Mouse (Mus musculus) neural tube, embryonic 11.5 days (tissue): Measurements from ENCODE around the gene Hoxb9. TPM values are rescaled to one million over a fixed set of nuclear protein-coding genes. Genes with fewer than 3 reads are reported as not detected.

Source experiments
- ATAC-seq: fragments of 200-750 bp; cut with Nextera tagmentation; 2 replicates; pipeline ENCODE4 v1.8.0; 2017; ENCODE audit warnings: moderate number of reproducible peaks, mild to moderate bottlenecking, moderate TSS enrichment, moderate library complexity; ENCODE audit not compliant: insufficient read depth, low FRiP score, low TSS enrichment
- DNase-seq: peaks from one replicate; pipeline ENCODE4 v3.0.0-alpha.2; 2015; ENCODE audit warnings: low spot score
- H3K27ac ChIP-seq: fragments of 300-500 bp; sonication (generic); 2 replicates; pipeline ENCODE4 v1.5.1; 2014; ENCODE audit warnings: low read depth, mild to moderate bottlenecking, low read length
- H3K27me3 ChIP-seq: fragments of 300-500 bp; sonication (generic); 2 replicates; pipeline ENCODE4 v1.6.1; 2014; ENCODE audit warnings: mild to moderate bottlenecking, low read length, mixed read lengths; ENCODE audit not compliant: control insufficient read depth, insufficient read depth
- H3K36me3 ChIP-seq: fragments of 300-500 bp; sonication (generic); 2 replicates; pipeline ENCODE4 v1.6.1; 2014; ENCODE audit warnings: mild to moderate bottlenecking, low read length, moderate library complexity, mixed read lengths; ENCODE audit not compliant: control insufficient read depth, insufficient read depth
- H3K4me1 ChIP-seq: fragments of 300-500 bp; sonication (generic); 2 replicates; pipeline ENCODE4 v1.6.1; 2014; ENCODE audit warnings: low read length, mixed read lengths; ENCODE audit not compliant: control insufficient read depth, insufficient read depth
- H3K4me2 ChIP-seq: fragments of 300-500 bp; sonication (generic); 2 replicates; pipeline ENCODE4 v1.6.1; 2014; ENCODE audit warnings: low read depth, mild to moderate bottlenecking, moderate library complexity
- H3K4me3 ChIP-seq: fragments of 300-500 bp; sonication (generic); 2 replicates; pipeline ENCODE4 v1.5.1; 2014; ENCODE audit warnings: low read depth, low read length
- H3K9ac ChIP-seq: fragments of 300-500 bp; sonication (generic); 2 replicates; pipeline ENCODE4 v1.6.1; 2014; ENCODE audit warnings: mild to moderate bottlenecking, low read length
- H3K9me3 ChIP-seq: fragments of 300-500 bp; sonication (generic); 2 replicates; pipeline ENCODE4 v1.6.1; 2016; ENCODE audit warnings: low read length; ENCODE audit not compliant: control insufficient read depth
- WGBS: fragments of 180-500 bp; shearing (Covaris S2); extraction: QIAGEN DNeasy Blood & Tissue Kit; methylation state at CpG from one replicate; pipeline ENCODE4 v1.1.7; 2014; 5-methylcytosine and 5-hydroxymethylcytosine counted together
- polyA plus RNA-seq: library from polyadenylated mRNA; unstranded; fragments of >200 nt; fragmentation: Nextera tagmentation; extraction: Ambion mirVana; gene quantifications from 2 replicates; pipeline ENCODE4 v1.2.1, GENCODE M21; 2014

Hoxb9 gene
- polyA plus RNA-seq, 1 experiment from 2014 or later: 67.9 TPM

DNA sequence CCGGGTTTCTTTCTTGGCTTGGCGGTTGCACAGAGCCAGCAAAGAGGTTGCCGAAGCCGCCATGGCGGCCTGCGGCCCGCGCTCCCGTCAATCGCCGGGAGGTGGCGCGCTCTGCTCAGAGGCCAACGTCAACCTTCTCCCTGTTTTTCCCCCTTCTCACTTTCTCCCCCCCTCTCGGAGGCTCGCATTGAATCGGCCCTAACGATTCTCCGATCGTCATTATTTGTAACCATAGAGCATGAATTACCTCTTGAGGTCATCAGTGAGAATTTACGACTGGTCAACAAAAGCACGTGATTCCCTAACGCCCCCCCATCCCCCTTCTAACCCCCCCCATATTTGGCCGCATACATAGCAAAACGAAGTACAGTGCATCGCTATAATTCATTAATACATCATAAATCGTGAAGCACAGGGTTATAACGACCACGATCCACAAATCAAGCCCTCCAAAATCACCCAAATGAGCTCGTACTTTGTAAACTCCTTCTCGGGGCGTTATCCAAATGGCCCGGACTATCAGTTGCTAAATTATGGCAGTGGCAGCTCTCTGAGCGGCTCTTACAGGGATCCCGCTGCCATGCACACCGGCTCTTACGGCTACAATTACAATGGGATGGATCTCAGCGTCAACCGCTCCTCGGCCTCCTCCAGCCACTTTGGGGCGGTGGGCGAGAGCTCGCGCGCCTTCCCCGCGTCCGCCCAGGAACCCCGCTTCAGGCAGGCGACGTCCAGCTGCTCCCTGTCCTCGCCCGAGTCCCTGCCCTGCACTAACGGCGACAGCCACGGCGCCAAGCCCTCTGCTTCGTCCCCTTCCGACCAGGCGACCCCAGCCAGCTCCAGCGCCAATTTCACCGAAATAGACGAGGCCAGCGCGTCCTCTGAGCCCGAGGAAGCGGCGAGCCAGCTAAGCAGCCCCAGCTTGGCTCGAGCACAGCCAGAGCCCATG, 32.2 kb downstream of the Hoxb9 start, which contains the start of gene Hoxb5:
Gene Hoxb5 (plus strand): TSS at position 186 of the 949 bp plus-strand sequence.
- WGBS: under 1% methylated on average over 69 of the region's 69 CpGs

DNA sequence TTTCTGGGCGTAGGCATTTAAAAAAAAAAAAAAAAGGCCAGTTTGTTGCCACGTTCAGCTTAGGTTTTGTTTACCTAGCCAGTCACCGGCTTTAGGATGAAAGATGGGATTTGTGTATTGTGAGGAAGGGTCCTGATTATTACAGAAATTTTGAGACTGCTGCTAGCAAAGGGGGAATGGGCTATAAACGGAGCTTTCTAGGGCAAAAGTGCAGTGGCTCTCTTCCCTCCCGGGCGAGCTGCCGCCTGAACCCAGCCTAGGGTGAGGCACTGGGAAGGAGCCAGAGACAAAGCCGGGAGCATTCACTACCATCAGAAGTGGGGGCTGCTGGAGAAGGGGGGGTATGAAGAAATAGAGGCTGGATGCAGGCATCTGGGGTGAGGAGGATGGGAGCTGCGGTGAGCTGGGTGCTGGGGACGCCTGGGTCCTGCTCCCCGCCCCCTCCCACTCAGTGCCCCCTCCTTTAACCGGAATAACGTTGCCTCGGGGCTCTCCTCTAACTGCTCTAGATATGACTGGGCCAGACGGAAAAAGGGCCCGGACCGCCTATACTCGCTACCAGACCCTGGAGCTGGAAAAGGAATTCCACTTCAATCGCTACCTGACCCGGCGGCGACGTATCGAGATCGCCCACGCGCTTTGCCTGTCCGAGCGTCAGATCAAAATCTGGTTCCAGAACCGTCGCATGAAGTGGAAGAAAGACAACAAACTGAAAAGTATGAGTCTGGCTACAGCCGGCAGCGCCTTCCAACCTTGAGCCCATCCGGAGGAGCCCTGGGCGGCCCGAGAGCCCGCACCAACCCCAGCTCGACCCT, 33.3 kb downstream of the Hoxb9 start:
- Histone ChIP-seq H3K4me3 (peak overlapping the region; percentile 96), H3K9ac (peak overlapping the region; percentile 100), H3K27ac (peak overlapping the region; percentile 100), H3K4me1 (peaks cover 23% of the 10 kb centered on the region), H3K36me3 (no peaks in the 10 kb centered on the region; the same call in 1 of the 2 replicates), H3K9me3 (no peaks in the 10 kb centered on the region), H3K27me3 (0 out of 2 replicates have a peak, but pooled peaks cover 2% of the 10 kb centered on the region), H3K4me2 (peak overlapping the region; percentile 100)
- DNase-seq (no peak), ATAC-seq (no peak)
- 0% methylated on average over 38 of the region's 38 CpGs for WGBS

More for the DNA sequence above, 32.2 kb downstream of the Hoxb9 start, which contains the start of gene Hoxb5:
- ATAC-seq: peak; percentile 50
- Histone ChIP-seq H3K4me3 (peak within 1 kb of the TSS; percentile 96), H3K4me2 (peak within 1 kb of the TSS; percentile 100), H3K27ac (peak within 1 kb of the TSS; percentile 100), H3K36me3 (no peaks in the 10 kb centered on the region; the same call in 1 of the 2 replicates), H3K9me3 (no peaks in the 10 kb centered on the region), H3K27me3 (0 out of 2 replicates have a peak, but pooled peaks cover 2% of the 10 kb centered on the region), H3K4me1 (peaks cover 20% of the 10 kb centered on the region), H3K9ac (peak within 1 kb of the TSS; percentile 100)
- peak; percentile 94 for DNase-seq

DNA sequence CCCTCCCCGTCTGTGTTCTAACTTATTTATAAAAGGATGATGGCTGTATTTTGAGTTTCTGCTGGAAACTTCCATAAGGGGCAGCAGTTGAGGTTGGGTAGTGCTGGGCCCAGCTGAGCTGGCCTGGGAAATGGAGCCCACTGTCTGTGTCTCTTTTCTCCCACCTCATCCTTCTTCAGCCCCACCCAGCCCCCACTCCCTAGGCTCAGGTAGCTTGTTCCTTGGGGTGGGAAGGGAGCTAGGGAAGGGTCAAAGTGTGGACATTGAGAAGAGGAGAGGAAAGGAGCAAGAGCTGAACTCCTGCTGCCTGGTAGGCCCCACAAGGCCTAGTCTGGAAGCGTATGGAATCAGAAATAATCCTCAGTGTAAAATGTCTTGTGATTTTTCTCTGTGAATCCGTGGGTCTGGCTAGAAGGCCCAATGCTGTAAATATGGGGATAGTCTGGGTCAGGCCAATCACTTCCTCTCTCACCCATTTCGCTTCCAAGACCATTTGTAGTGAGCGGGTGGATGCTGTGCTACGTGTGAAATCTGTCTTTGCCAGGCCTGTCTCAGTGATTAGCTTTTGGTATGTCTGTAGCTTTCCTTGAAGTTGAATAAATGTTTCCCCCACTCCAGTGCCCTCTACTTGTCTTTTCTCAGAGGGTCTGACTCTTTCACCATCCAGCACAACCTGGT, 34.4 kb downstream of the Hoxb9 start:
- peak overlapping the region; percentile 100 for H3K9ac ChIP-seq
- no peaks in the 10 kb centered on the region; the same call in 1 of the 2 replicates for H3K36me3 ChIP-seq
- peak overlapping the region; percentile 100 for H3K27ac ChIP-seq
- peak overlapping the region; percentile 100 for H3K4me2 ChIP-seq
- peak overlapping the region; percentile 96 for H3K4me3 ChIP-seq
- no peaks in the 10 kb centered on the region for H3K9me3 ChIP-seq
- ATAC-seq (no peak), DNase-seq (no peak)
- H3K4me1 ChIP-seq: peaks cover 21% of the 10 kb centered on the region
- 17% methylated on average over 6 of the region's 6 CpGs for WGBS
- no peaks in the 10 kb centered on the region for H3K27me3 ChIP-seq

DNA sequence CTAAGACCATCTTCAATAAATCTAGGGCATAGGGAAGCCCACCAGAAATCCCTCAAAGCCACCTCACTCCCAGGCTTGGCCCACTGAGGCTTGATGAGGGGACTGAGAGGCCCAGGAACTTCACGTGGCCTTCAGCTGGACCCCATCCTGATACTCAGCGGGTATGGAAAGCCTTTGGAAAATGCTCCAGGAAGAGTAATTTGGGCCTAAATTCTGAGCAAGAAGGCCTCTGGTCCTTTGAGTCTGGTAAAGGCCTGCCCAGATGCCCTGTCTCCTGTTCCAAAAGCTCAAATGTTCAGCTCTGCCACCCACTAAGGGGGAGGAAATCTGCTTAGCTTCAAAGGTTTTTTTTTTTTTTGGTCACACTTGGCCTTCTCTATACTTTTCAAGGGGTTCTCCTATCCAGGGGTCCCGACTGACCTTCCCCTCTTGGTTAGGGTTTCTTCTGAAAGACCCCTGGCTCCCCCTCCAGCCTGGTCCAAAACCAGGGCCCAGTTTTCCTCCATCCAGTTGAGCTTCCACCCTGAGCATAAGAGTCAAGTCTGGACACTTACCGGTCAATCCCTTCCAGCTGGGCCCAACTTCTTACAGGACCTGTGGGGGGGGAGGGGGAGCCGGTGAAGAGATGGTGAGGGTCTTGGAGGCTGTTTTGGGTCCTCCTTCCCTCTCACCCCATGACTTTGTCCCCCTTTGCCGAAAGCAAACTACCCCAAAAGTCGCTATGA, 35.1 kb downstream of the Hoxb9 start:
- Histone ChIP-seq H3K4me2 (peak overlapping the region; percentile 100), H3K9ac (peak overlapping the region; percentile 100), H3K36me3 (no peaks in the 10 kb centered on the region; the same call in 1 of the 2 replicates), H3K9me3 (no peaks in the 10 kb centered on the region), H3K4me1 (peaks cover 23% of the 10 kb centered on the region), H3K27me3 (no peaks in the 10 kb centered on the region), H3K27ac (peak overlapping the region; percentile 100), H3K4me3 (peak overlapping the region; percentile 96)
- no peak for DNase-seq
- no peak for ATAC-seq
- WGBS: 1% methylated on average over 7 of the region's 7 CpGs

DNA sequence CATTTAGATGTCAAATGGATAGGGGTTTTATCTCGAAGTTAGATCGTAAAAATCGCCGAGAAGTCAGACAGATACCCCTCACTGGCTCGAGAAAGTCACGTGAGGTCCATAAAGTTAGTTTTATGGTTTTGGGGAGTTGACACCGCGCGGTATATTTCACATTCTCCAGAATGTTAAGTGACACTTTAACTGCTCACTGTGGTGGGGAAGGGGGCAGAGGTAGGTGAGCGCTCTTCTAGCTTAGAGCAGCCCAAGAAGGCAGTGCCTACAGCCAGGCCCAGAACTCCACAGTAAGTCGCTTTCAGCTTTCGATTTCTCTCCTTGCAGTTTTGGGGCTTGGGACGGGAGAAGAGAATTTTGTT, 35.6 kb downstream of the Hoxb9 start:
- peaks cover 19% of the 10 kb centered on the region for H3K4me1 ChIP-seq
- H3K4me3 ChIP-seq: peak overlapping the region; percentile 96
- peak overlapping the region; percentile 100 for H3K27ac ChIP-seq
- no peaks in the 10 kb centered on the region for H3K9me3 ChIP-seq
- peak overlapping the region; percentile 100 for H3K9ac ChIP-seq
- H3K27me3 ChIP-seq: no peaks in the 10 kb centered on the region
- DNase-seq (no peak), ATAC-seq (peak; percentile 73)
- WGBS: 1% methylated on average over 13 of the region's 13 CpGs
- H3K4me2 ChIP-seq: peak overlapping the region; percentile 100
- H3K36me3 ChIP-seq: no peaks in the 10 kb centered on the region; the same call in 1 of the 2 replicates

DNA sequence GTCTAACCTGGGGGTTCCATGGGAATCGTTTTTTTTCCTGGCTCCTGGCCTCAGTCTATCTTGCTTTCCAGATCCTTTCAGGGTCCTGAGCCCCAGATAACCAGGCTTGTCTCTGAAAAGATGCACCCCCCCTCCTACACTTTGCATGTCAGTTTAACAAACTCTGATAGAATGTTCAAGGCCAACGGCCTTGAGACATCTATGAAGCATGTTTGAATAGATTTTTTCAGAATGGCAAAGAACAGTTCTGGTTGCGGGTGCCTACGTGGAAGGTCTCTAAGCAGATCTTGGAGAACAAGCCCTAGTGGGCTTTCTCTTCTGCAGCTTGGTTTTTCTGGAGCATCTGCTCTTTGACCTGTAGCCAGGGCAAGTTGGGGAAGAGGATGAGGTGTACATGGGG, 37.5 kb downstream of the Hoxb9 start:
- H3K27ac ChIP-seq: peak overlapping the region; percentile 100
- H3K9ac ChIP-seq: peak overlapping the region; percentile 100
- no peaks in the 10 kb centered on the region for H3K9me3 ChIP-seq
- whole genome bisulfite sequencing: 7% methylated on average over 4 of the region's 4 CpGs
- H3K27me3 ChIP-seq: no peaks in the 10 kb centered on the region
- H3K4me3 ChIP-seq: peak overlapping the region; percentile 96
- H3K4me2 ChIP-seq: peak overlapping the region; percentile 100
- ATAC-seq (no peak), DNase-seq (no peak)
- no peaks in the 10 kb centered on the region; the same call in none of the 2 replicates for H3K36me3 ChIP-seq
- peaks cover 25% of the 10 kb centered on the region for H3K4me1 ChIP-seq

DNA sequence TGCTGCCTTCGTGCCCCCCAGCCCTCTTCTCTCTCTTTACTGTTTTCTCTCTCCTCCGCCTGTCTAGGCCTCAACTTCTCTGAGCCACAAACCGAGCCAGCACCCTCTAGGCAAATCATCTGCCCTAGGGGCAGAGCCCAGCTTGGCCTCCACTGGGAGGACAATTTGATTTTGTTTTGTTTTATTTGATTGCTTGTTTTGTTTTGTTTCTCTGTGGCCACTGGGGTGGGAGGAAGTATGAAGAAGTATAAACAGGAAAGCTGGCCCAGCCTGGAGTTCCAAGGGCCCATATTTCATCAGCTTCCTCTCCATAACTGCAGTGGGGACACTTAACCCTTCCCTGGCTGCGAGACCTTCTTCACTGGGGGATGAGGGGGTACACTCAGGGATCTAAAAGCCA, 38.0 kb downstream of the Hoxb9 start:
- Histone ChIP-seq H3K4me3 (peak overlapping the region; percentile 96), H3K9me3 (no peaks in the 10 kb centered on the region), H3K27ac (peak overlapping the region; percentile 100), H3K4me2 (peak overlapping the region; percentile 100), H3K4me1 (peaks cover 28% of the 10 kb centered on the region), H3K9ac (peak overlapping the region; percentile 100), H3K36me3 (no peaks in the 10 kb centered on the region; the same call in none of the 2 replicates), H3K27me3 (no peaks in the 10 kb centered on the region)
- ATAC-seq (no peak), DNase-seq (peak; percentile 55)
- WGBS: 1% methylated on average over 4 of the region's 4 CpGs
